Mouse (Mus musculus) T-helper 17 cell (primary cell): ENCODE results near the gene Cd300lg.

ENCODE experiments used
- in situ Hi-C, 2 experiments: fragments of 300-600 bp; cut with MboI, MseI; formaldehyde crosslinking; loops; 1 replicate in 1 of 2; 2 replicates in 1 of 2; pipeline ENCODE4 v1.15.1; 2025; ENCODE audit warnings: high pct_unique_total_duplicates in 2 of 2

Gene Cd300lg

DNA sequence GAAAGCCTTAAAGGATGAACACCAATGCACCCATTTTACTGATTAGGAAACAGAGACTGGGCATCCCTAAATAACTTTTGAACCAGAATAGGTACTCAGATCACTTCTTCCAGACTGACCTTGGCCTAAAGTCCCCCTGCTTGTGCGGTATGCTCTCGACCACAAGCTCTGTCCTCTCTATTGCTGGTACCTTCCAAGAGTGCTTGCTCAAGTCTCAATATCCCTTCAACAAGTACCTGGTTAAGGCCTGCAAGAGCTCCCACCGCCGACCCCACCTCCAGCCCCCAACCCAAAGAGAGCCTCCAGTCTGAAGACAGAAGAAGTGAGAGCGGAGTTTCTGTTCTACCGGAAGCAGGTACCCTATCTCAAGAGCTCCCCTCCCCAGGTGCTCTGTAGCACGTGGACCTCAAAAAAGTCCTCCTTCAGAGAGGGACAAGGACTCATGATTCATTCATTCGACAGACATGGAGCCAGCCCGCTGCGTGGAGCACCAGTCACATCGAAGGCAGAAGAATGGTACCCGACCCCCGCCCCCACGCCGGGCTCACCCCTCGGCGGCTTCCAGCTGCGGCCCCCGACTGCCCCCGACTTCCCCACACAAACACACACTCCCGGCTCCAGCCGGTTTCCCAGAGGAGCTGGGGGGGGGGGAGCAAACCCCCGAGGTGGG, 15.2 kb upstream of the Cd300lg start:
- in situ Hi-C loops = loop anchor here in 1 of 2 experiments (10.0 kb wide), 1 partner anchor 831 kb away; no protein-coding TSS in a partner anchor

- in situ Hi-C loops = loop anchor here in 1 of 2 experiments (10.0 kb wide), 1 partner anchor 832 kb away; no protein-coding TSS in a partner anchor
These were observed 14.5 kb upstream of the Cd300lg start for GRCm38 (mm10) chr11:102026694-102027360.

DNA sequence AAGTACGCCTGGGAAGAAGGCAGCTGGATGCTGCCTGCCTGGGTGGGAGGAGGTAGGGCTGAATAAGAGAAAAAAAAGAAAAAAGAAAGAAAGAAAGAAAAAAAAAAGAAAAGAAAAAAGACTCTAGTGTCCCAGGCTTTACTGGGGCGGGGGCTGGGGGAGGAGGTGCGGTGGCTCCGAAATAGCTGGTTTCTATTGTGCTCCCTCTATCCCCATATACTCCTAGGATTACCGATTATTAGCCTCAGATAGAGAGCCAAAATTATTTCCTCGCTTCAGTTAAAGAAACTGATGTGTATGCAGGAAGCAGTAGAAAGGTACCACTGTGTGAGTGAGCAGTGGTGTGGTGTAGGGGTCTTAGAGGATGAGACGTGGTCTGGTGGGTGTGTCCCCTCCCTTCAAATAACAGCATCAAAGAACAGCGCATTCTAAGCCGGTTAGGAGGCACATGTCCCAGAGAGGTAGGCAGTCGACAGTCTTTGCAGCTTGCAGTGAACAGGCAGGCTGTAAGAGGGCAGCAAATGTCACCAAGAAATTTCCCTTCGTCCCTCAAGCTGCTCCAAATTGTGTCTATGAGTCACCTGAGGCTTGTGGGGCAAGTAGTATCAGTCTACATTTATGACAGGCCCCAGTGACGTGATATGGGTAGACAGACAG, 13.8 kb upstream of the Cd300lg start:
- in situ Hi-C loops = loop anchor here in 1 of 2 experiments (10.0 kb wide), 1 partner anchor 833 kb away; no protein-coding TSS in a partner anchor

- in situ Hi-C loops = loop anchor here in 1 of 2 experiments (10.0 kb wide), 1 partner anchor 833 kb away; no protein-coding TSS in a partner anchor
These were observed 13.1 kb upstream of the Cd300lg start, which contains the start of gene Mpp3 for GRCm38 (mm10) chr11:102028087-102028816. Gene Mpp3, minus strand, starts transcription at chr11:102028461.

- in situ Hi-C loops = loop anchor here in 1 of 2 experiments (10.0 kb wide), 1 partner anchor 835 kb away; no protein-coding TSS in a partner anchor
These were observed 12.0 kb upstream of the Cd300lg start for GRCm38 (mm10) chr11:102029304-102029703.

- in situ Hi-C loops = loop anchor here in 1 of 2 experiments (10.0 kb wide), 1 partner anchor 835 kb away; no protein-coding TSS in a partner anchor
These were observed 11.3 kb upstream of the Cd300lg start for GRCm38 (mm10) chr11:102029966-102030365.

DNA sequence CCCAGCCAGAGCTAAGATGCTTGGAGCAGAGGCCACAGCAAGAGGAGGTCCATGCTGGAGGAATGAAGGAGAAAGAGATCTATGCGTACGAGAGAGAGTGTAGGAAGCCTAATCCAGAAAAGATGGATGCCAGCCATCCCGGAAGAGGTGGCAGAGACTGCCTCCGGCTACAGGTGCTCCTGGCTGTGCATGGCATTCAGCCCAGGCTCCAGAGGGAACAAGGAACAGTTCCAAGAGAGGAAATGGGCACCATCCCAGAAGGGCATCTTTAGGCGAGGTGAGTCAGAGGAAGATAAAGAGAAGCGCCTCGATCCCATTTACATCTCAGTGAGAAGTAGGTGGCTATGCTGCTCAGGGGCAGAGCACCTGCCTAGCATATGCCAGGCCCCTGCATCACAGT, 10.2 kb upstream of the Cd300lg start:
- in situ Hi-C loops = no loop called here

DNA sequence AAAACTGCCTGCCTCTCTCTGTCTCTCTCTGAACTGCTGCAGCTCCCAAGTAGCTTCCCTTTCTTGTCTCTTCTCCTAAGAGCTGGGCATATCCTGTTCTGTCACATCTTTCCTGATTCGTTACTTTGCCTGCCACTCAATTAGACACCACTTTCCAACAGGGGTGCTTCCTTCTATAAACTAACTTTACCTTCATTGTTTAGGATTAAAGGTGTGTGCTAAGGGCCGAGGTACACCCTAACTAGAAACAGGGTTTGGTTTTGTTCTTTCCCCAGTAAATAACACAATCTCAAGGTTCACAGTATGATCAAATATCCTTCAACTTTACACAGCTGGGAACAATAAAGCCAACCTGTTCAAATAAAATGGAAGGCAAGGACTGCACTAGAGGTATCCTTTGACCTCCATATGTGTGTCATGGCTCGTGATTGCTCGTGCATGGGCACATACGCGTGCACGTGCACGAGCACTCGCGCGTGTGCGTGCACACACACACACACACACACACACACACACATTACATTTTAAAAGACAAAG, 8.2 kb upstream of the Cd300lg start:
- in situ Hi-C loops = no loop called here

- in situ Hi-C loops = no loop called here
These were observed 6.4 kb upstream of the Cd300lg start for GRCm38 (mm10) chr11:102034887-102035286.

DNA sequence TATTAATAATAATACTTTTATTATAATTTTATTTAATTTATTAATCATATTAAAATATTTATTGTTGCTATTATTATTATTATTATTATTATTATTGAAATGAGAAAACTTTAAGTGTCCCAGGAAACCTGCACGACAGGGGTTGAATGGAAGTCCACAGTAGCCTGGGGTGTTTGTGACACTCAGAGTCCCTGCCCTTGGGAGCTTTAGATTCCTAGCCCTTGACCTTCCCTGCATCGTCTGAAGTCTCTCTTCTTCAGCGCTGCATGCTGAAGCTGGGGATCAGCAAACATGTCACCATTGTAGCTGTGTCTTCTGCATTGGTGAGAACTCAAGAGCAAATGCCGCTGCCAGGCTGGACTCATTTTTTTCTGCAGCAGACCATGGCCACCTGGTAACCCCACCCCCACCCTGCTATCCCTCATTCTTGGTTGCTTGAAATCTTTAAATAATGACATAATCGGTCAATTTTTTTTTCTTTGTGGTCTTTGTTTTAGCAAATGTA, 5.8 kb upstream of the Cd300lg start:
- in situ Hi-C loops = no loop called here

DNA sequence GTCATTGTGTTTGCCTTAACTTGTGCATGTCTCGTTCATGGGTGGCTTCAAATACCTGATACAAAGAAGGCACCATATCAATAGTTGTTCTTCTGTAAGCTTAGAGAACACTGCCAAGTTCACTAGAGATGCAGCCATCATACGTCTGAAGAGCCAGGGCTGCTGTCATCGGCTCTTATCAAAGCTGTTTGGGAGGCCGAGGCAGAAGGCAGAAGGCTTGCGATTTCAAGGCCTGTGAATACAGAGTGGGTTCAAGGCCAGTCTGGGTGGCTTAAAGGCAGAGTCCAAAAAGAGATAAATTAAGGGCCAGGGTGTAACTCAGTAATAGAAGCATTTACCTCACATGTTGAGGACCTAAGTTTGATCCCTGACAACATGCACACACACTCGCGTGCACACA, 5.0 kb upstream of the Cd300lg start:
- in situ Hi-C loops = no loop called here

DNA sequence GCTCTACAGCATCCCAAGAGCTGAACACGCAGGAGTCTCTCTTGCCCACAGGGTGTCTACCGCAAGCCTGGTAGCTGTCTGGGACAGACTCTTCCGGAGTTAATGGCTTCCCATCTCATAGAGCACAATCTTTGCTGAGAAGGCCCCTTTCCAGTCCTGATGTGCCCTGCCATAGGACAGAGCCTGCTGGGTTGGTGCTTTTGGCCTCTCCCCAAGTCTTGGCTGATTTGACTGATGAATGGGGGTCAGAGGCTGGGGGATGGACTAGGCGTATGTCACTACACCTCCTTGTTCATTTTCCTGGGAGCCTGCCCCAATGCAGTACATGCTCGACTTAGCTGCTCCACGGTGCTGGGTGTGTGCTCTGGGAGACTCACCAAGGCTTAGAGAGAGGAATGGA, 3.5 kb upstream of the Cd300lg start:
- in situ Hi-C loops = no loop called here

DNA sequence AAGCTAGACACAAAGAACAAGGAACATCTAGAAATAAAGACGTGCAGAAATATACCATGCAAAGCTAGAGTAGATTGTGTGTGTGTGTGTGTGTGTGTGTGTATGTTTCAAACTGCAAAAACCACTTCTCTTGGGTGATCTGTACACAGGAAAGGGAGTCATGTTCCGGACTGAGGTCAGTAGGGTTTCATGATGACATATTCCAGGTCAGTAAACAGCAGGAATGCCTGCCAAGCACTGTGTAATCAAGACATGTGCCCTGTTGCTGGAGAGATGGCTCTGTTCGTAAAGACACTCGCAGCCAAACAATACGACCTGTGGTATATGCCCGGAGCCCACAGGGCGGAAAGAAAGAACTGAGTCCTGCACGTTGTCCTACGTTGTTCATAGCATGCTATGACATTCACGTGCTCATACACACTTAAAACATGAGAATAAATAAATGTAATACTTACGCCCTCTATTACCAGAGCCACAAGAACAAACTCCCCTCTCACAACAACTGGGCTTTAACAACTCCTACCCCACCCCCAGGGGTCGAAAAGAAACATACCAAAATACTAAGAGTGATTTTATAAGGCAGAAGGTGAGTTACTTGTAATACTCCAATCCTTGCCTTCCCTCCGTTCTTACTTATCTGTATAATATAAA, 1.7 kb upstream of the Cd300lg start:
- in situ Hi-C loops = no loop called here

GRCm38 (mm10) chr11:102040138-102040524, 1.2 kb upstream of the Cd300lg start:
- in situ Hi-C loops = no loop called here

GRCm38 (mm10) chr11:102040646-102041045, 663 bp upstream of the Cd300lg start:
- in situ Hi-C loops = no loop called here

GRCm38 (mm10) chr11:102042971-102043370, 1.7 kb downstream of the Cd300lg start:
- in situ Hi-C loops = no loop called here

DNA sequence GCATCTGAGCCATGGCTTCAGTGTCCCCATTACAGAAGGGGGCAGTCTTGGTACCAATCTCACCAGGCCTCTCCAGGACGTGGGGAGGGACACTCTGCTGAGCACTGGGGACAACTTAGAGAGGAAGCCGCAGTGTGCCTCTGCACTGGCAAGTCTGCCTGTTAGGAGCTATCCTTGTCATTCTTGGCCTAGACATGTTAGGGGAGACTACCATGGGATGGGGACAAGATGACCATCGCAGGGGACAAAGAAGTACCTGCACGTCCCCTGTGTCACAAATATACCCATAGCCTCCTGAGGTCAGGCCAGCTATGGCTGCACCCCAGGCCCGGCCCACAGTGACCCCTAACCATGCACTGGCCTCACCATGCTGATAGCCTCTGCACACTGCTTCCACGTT, 2.1 kb downstream of the Cd300lg start:
- in situ Hi-C loops = no loop called here

GRCm38 (mm10) chr11:102044691-102045212, 3.4 kb downstream of the Cd300lg start:
- in situ Hi-C loops = no loop called here

DNA sequence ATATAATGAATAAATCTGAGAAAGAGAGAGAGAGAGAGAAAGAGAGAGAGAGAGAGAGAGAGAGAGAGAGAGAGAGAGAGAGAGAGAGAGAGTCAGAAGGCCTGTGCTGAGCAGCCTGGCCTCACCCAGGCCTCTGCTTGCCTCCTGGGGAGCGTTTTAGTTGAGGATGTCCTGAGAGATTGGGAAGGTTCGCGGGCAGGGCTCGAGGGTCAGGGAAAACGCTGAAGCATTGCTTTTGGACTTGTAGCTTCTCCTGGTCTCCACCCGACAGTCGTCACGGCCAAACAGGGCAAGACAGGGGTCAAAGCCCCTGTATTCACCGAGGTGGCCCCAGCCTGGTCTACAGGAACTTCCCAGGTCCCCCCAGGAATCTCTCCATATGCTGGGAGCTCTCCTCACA, 5.3 kb downstream of the Cd300lg start:
- in situ Hi-C loops = no loop called here

DNA sequence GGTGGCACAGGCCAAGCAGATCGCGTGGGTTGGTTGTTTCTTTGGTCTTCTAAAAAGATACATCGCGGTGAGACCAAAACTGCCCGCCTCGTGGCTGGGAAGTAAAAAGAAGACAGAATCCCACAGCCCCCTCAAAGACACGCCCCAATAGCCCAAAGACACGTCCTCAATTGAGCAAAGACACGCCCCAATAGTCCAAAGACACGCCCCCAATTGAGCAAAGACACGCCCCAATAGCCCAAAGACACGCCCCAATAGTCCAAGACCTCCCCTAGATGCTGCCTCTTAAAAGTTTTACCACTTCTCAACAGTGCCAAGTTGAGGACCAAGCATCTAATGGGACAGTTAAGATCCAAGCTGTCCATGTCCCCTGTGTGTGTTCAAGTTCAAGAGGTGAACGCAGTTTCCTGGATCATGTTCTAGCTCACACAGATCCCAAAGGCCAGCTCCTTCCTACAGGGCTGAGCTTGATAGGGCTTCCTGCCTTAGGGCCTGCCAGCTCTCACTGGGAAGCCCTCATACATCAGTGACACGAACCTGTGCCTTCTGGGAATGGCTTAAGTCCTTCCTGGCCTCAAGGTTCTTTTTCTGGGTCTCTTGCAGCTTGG, 8.7 kb downstream of the Cd300lg start:
- in situ Hi-C loops = no loop called here
